Mouse (Mus musculus): ENCODE results near the gene Faf2. TPM values are rescaled to one million over a fixed set of nuclear protein-coding genes. Genes with fewer than 3 reads are reported as not detected.

Faf2 gene
- polyA plus RNA-seq (2012; rRNA removed): 15.0 and 15.7 TPM in 2 replicates

DNA sequence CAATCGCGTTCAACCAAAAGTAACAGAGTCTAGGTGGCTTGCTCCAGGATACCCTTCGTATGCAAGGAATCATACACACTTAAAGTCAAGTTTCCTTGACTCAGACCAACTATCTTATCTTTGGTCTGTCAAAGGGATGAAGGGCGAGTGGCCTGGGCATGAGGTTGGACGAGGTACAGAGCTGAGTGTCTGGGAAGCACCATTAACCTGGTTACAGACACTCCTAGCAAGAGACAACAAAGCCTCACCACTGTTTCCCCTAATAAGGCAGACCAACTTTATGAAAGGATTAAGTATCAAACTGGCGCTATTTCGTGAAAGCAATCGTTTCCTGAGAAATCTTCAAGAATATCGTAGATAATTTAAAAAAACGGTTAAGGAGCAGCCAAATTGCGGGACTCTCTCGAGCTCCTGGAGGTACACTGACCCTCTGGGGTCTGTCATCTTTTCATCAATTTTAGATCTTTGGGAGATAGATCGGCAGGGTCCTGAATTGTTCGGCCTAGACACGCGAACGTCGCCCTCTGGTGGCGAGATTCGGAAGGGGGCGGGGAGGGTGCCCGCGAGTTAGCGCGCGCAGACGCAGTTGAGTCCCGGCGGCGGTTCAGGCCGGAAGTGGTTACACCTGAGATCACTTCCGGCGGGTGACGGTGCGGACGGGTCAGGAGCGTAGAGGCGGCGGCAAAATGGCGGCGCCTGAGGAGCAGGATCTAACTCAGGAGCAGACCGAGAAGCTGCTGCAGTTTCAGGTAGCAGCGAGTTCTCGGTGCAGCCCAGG is at the start of gene Faf2:
Faf2 (plus strand) TSS at position 630 of the 778 bp plus-strand sequence.

DNA sequence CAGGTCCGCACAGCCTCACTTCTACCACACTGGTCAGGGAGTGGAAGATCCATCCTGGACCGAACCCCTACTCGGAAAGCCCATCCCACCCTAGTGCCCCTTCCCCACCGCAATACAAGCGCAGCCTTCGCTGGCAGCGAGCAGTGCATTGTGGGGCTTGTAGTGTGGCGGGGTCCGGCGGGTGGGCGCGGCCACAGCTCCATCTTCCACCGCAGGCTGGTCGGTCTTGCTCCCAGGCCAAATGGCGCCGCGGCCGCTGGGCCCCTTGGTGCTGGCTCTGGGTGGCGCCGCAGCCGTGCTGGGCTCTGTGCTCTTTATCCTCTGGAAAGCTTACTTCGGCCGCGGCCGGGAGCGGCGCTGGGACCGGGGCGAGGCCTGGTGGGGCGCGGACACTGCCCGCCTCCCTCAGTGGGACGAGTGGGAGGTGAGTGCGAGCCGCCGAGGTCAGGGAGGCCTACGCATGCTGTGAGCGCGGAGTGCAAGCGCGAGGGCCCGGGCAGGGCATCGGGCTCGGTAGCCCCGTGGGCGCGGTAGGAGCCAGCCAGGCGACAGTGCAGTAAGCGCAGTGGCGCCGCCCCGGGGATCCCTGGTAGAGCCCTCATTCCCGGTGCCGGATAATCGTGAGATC is 46.6 kb upstream of the Faf2 start, which contains the start of gene Arl10:
Arl10 (plus strand) TSS at position 162 of the 628 bp plus-strand sequence.

DNA sequence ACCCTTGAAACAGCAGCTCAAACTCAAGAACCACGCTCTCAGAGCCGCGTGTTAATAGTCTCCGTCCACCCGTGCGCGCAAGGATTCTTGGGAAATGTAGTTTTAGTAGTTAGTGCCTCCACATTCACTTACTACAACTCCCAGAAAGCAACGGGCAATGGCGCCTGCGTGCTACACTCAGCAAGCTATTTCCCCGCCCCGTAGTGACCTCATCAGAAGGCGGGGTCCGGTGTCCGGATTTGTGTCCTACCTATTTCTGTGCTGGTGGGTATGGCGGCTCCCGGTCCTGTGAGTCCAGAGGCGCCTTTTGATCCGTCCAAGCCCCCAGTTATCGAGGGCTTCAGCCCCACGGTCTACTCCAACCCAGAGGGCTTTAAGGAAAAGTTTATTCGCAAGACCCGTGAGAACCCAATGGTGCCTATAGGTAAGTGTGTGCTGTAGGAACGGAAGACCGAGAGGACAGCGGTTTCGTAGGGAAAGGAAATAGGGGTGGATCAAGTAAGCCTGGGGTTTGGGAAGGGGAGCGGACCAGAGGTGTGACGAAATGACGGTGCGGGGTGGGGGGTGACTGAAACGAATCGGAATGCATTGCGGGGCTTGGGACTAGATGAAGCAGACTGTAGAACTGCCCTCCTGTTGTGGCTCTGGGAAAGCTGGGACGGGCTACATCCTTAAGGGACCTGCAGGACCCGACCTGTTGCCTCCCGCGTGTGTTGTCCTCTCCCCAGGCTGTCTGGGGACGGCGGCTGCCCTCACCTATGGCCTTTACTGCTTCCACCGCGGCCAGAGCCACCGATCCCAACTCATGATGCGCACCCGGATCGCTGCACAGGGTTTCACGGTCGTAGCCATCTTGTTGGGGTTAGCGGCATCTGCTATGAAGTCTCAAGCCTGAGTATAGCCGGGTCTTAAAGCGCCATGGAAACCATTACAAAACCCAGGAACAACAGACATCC is 31.3 kb upstream of the Faf2 start, which contains the start of the genes Nop16 and Higd2a:
Nop16 (minus strand) TSS at position 95 of the 956 bp plus-strand sequence.
Higd2a (plus strand) TSS at position 212 of the 956 bp plus-strand sequence.

DNA sequence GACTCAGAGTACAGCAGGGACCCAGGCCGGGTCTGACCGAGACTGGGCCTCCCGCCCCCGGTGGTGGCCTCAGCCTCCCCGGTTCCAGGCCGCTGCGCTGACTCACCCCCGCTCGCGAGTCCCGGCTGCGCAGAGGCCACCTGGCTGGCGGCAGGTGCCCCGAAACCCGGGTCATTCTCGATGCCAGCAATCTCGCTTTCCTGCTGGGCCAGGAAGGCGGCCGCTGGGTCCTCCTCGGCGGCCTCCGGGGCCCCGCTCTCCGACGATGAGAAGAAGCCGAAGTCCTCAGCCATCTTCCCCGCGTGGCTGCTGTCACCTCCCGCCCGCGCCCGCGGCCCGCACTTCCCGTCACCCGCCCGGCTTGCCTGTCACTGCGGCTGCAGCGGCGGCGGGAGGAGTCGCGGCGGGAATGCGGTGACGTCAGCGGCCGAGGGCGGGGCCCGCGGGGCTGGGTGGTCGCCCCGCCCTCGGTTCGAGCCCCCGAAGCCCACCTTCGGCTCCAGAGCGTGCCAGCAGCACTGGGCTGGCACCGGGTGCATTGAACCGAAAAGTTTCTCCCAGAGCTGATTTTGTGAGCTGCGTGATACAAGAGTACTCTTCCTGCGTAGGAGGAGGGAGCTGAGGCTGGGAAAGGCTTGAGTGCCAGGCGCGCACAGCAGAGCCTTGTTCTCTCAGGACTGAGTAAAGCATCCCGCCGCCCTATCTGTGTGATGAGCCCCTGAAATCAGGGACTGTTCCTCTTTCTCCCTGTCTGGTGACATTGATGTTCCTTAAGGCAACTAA is 10.4 kb upstream of the Faf2 start, which contains the start of gene Cltb:
Cltb (minus strand) TSS at position 373 of the 783 bp plus-strand sequence.

DNA sequence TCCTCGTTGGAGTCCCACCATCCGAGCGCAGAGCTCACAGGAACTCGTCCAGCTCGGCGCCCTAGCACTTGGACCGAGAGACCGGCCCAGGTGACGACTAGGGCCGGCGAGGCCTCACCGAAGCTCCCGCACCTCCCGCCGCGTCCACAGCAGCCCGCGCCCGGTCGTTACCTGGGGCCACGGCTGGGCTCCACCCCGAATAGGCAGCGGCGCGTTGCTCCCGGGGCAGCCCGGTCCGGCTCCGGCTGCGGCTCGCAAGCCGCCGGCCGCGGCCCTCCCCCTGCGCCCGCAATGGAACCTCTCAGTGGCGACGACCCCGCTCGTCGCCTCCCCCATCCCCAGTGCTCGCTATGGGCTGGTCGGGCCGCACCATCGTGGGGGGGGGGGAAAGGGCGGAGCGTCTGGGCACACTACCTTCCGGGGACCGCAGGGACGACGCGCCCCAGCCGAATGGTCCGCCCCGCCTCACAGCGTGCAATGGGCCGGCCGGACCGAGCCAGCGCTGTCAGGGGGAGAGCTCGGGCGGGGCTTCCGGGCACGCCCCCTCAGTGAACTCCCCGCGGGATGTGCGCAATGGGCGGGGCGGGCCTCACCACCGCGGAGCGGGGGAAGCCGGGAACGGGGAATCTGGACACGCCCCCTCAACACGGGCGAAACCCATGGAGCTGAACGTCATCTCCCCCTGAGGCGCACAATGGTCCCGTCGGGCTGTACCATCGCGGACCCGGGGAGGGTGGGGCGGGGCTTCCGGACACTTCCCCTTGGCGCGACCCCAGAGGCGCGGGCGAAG is 72.2 kb downstream of the Faf2 start, which contains the start of gene Rnf44:
Rnf44 (minus strand) TSS at position 350 of the 790 bp plus-strand sequence.

DNA sequence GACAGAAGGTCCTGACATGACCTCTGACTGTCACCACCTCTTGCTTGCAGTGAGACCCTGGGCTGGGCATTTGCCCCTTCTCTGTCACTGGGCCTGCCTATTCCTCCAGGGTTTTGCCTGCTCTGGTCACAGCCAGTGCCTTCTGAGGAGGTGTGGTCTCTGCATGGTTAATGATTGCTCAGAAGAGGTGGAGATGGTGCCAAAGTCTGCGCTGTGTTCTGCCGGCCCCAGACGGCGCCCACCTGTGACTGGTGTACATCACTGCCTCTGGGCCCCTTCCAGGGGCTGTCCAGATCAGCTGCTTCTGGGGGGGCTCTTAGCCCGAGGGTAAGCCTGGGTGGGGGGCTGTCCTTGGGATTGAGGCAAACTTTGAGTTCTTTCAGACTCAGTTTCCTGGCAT is 79.7 kb downstream of the Faf2 start, which contains the start of gene Cdhr2:
Cdhr2 (plus strand) TSS at position 219 of the 400 bp plus-strand sequence.

Other genes starting within 250 kb of the Faf2 start
- 12.3 and 12.7 TPM in 2 replicates for gene Thoc3, start 152.9 kb upstream of the Faf2 start, polyA plus RNA-seq (2012; rRNA removed)
- gene Simc1, start 118.0 kb upstream of the Faf2 start, polyA plus RNA-seq (2012; rRNA removed): 2.4 and 2.9 TPM in 2 replicates
- 25.3 and 27.0 TPM in 2 replicates for gene 4833439L19Rik, start 56.3 kb upstream of the Faf2 start, polyA plus RNA-seq (2012; rRNA removed)
- 8.0 and 8.1 TPM in 2 replicates for gene Arl10, start 46.8 kb upstream of the Faf2 start, polyA plus RNA-seq (2012; rRNA removed)
- gene Nop16, start 31.7 kb upstream of the Faf2 start, polyA plus RNA-seq (2012; rRNA removed): 21.2 and 22.5 TPM in 2 replicates
- 58.7 and 62.8 TPM in 2 replicates for gene Higd2a, start 31.6 kb upstream of the Faf2 start, polyA plus RNA-seq (2012; rRNA removed)
- 9.7 and 9.9 TPM in 2 replicates for gene Cltb, start 10.4 kb upstream of the Faf2 start, polyA plus RNA-seq (2012; rRNA removed)
- gene Rnf44, start 72.1 kb downstream of the Faf2 start, polyA plus RNA-seq (2012; rRNA removed): 18.2 and 21.5 TPM in 2 replicates
- 9.8 and 10.2 TPM in 2 replicates for gene Cdhr2, start 79.7 kb downstream of the Faf2 start, polyA plus RNA-seq (2012; rRNA removed)
- gene Gprin1, start 128.1 kb downstream of the Faf2 start, polyA plus RNA-seq (2012; rRNA removed): 0.01 and 0.04 TPM in 2 replicates
- gene Sncb, start 144.8 kb downstream of the Faf2 start, polyA plus RNA-seq (2012; rRNA removed): not detected in 2 replicates
- gene Eif4e1b, start 162.2 kb downstream of the Faf2 start, polyA plus RNA-seq (2012; rRNA removed): not detected in 2 replicates
- 0.71 and 0.74 TPM in 2 replicates for gene Tspan17, start 167.6 kb downstream of the Faf2 start, polyA plus RNA-seq (2012; rRNA removed)

Data from liver, embryonic 18 days (tissue).